Mouse (Mus musculus): ENCODE data around the gene Taf6. TPM values are rescaled to one million over a fixed set of nuclear protein-coding genes. Genes with fewer than 3 reads are reported as not detected.
A peak's percentile ranks its signal among the peaks of the same experiment; 100 is the strongest.

Taf6 gene
- polyA plus RNA-seq, 1 experiment, result 51.6 TPM

GRCm38 (mm10) chr5:138155443-138155976 lies 31.7 kb downstream of the Taf6 start, which contains the start of gene Zfp113:
Gene Zfp113, minus strand, starts transcription at chr5:138155744.
- TF ChIP-seq EP300 (IDR thresholded peaks at IDR 0.05; ENCODE audit: insufficient read depth, low read depth, low read length) (peak; percentile 40; the same call in 1 of the 2 replicates), POLR2A (IDR thresholded peaks at IDR 0.05; ENCODE audit: insufficient read depth, low read length) (peak; percentile 34), CTCF (IDR thresholded peaks at IDR 0.05; ENCODE audit: low read depth, low read length) (peak; percentile 97)
- H3K9me3 ChIP-seq (replicated peaks; ENCODE audit: control insufficient read depth, insufficient read depth, low read length, poor library complexity, severe bottlenecking), result no peaks in the 10 kb centered on the region
- H3K27me3 ChIP-seq (ENCODE audit: control insufficient read depth, insufficient read depth, low read length, poor library complexity, severe bottlenecking), result no peaks in the 10 kb centered on the region
- no peaks in the 10 kb centered on the region for H3K4me1 ChIP-seq (ENCODE audit: control insufficient read depth, insufficient read depth, low read length)
- H3K4me3 ChIP-seq (ENCODE audit: low read depth, low read length), result peak within 1 kb of the TSS; percentile 85
- H3K36me3 ChIP-seq (ENCODE audit: control insufficient read depth, insufficient read depth, low read length, poor library complexity, severe bottlenecking), result no peaks in the 10 kb centered on the region; the same call in 1 of the 2 replicates
- H3K27ac ChIP-seq (ENCODE audit: insufficient read depth, low read length), result no peak within 1 kb of the TSS
- peak within 1 kb of the TSS; percentile 35 for H3K9ac ChIP-seq (ENCODE audit: low read depth, poor library complexity, severe bottlenecking)

- H3K27ac ChIP-seq (ENCODE audit: insufficient read depth, low read length), result no peak overlapping the region
- TF ChIP-seq EP300 (IDR thresholded peaks at IDR 0.05; ENCODE audit: insufficient read depth, low read depth, low read length), result no peak
- TF ChIP-seq CTCF (IDR thresholded peaks at IDR 0.05; ENCODE audit: low read depth, low read length), result no peak
- no peak for TF ChIP-seq POLR2A (IDR thresholded peaks at IDR 0.05; ENCODE audit: insufficient read depth, low read length)
- H3K27me3 ChIP-seq (ENCODE audit: control insufficient read depth, insufficient read depth, low read length, poor library complexity, severe bottlenecking), result no peaks in the 10 kb centered on the region
- no peaks in the 10 kb centered on the region for H3K9me3 ChIP-seq (replicated peaks; ENCODE audit: control insufficient read depth, insufficient read depth, low read length, poor library complexity, severe bottlenecking)
- no peaks in the 10 kb centered on the region for H3K4me1 ChIP-seq (ENCODE audit: control insufficient read depth, insufficient read depth, low read length)
- H3K36me3 ChIP-seq (ENCODE audit: control insufficient read depth, insufficient read depth, low read length, poor library complexity, severe bottlenecking), result no peaks in the 10 kb centered on the region; the same call in 1 of the 2 replicates
- no peak overlapping the region for H3K9ac ChIP-seq (ENCODE audit: low read depth, poor library complexity, severe bottlenecking)
- no peak overlapping the region for H3K4me3 ChIP-seq (ENCODE audit: low read depth, low read length)
Measured at GRCm38 (mm10) chr5:138154390-138154789, 32.9 kb downstream of the Taf6 start.

GRCm38 (mm10) chr5:138138585-138138984 lies 48.7 kb downstream of the Taf6 start:
- H3K4me1 ChIP-seq (ENCODE audit: control insufficient read depth, insufficient read depth, low read length), result no peaks in the 10 kb centered on the region
- no peaks in the 10 kb centered on the region for H3K9me3 ChIP-seq (replicated peaks; ENCODE audit: control insufficient read depth, insufficient read depth, low read length, poor library complexity, severe bottlenecking)
- H3K4me3 ChIP-seq (ENCODE audit: low read depth, low read length), result no peak overlapping the region
- H3K36me3 ChIP-seq (ENCODE audit: control insufficient read depth, insufficient read depth, low read length, poor library complexity, severe bottlenecking), result peaks cover 6% of the 10 kb centered on the region
- no peak for TF ChIP-seq CTCF (IDR thresholded peaks at IDR 0.05; ENCODE audit: low read depth, low read length)
- TF ChIP-seq EP300 (IDR thresholded peaks at IDR 0.05; ENCODE audit: insufficient read depth, low read depth, low read length), result no peak
- TF ChIP-seq POLR2A (IDR thresholded peaks at IDR 0.05; ENCODE audit: insufficient read depth, low read length), result no peak
- H3K27me3 ChIP-seq (ENCODE audit: control insufficient read depth, insufficient read depth, low read length, poor library complexity, severe bottlenecking), result no peaks in the 10 kb centered on the region; the same call in 1 of the 2 replicates
- no peak overlapping the region for H3K9ac ChIP-seq (ENCODE audit: low read depth, poor library complexity, severe bottlenecking)
- no peak overlapping the region for H3K27ac ChIP-seq (ENCODE audit: insufficient read depth, low read length)

GRCm38 (mm10) chr5:138137935-138138549 lies 49.2 kb downstream of the Taf6 start:
- H3K9me3 ChIP-seq (replicated peaks; ENCODE audit: control insufficient read depth, insufficient read depth, low read length, poor library complexity, severe bottlenecking), result no peaks in the 10 kb centered on the region
- H3K4me1 ChIP-seq (ENCODE audit: control insufficient read depth, insufficient read depth, low read length), result no peaks in the 10 kb centered on the region
- no peak overlapping the region for H3K9ac ChIP-seq (ENCODE audit: low read depth, poor library complexity, severe bottlenecking)
- H3K36me3 ChIP-seq (ENCODE audit: control insufficient read depth, insufficient read depth, low read length, poor library complexity, severe bottlenecking), result peaks cover 8% of the 10 kb centered on the region
- no peaks in the 10 kb centered on the region; the same call in 1 of the 2 replicates for H3K27me3 ChIP-seq (ENCODE audit: control insufficient read depth, insufficient read depth, low read length, poor library complexity, severe bottlenecking)
- H3K4me3 ChIP-seq (ENCODE audit: low read depth, low read length), result no peak overlapping the region
- TF ChIP-seq POLR2A (IDR thresholded peaks at IDR 0.05; ENCODE audit: insufficient read depth, low read length) (no peak), CTCF (IDR thresholded peaks at IDR 0.05; ENCODE audit: low read depth, low read length) (peak; percentile 28), EP300 (IDR thresholded peaks at IDR 0.05; ENCODE audit: insufficient read depth, low read depth, low read length) (no peak)
- H3K27ac ChIP-seq (ENCODE audit: insufficient read depth, low read length), result no peak overlapping the region

- H3K9me3 ChIP-seq (replicated peaks; ENCODE audit: control insufficient read depth, insufficient read depth, low read length, poor library complexity, severe bottlenecking), result no peaks in the 10 kb centered on the region
- H3K27ac ChIP-seq (ENCODE audit: insufficient read depth, low read length), result no peak overlapping the region
- peaks cover 14% of the 10 kb centered on the region for H3K36me3 ChIP-seq (ENCODE audit: control insufficient read depth, insufficient read depth, low read length, poor library complexity, severe bottlenecking)
- no peaks in the 10 kb centered on the region; the same call in 1 of the 2 replicates for H3K27me3 ChIP-seq (ENCODE audit: control insufficient read depth, insufficient read depth, low read length, poor library complexity, severe bottlenecking)
- H3K4me3 ChIP-seq (ENCODE audit: low read depth, low read length), result no peak overlapping the region
- TF ChIP-seq EP300 (IDR thresholded peaks at IDR 0.05; ENCODE audit: insufficient read depth, low read depth, low read length), result no peak
- no peak for TF ChIP-seq CTCF (IDR thresholded peaks at IDR 0.05; ENCODE audit: low read depth, low read length)
- TF ChIP-seq POLR2A (IDR thresholded peaks at IDR 0.05; ENCODE audit: insufficient read depth, low read length), result no peak
- no peaks in the 10 kb centered on the region for H3K4me1 ChIP-seq (ENCODE audit: control insufficient read depth, insufficient read depth, low read length)
- H3K9ac ChIP-seq (ENCODE audit: low read depth, poor library complexity, severe bottlenecking), result no peak overlapping the region
Measured at GRCm38 (mm10) chr5:138137257-138137656, 50.0 kb downstream of the Taf6 start.

- no peaks in the 10 kb centered on the region for H3K4me1 ChIP-seq (ENCODE audit: control insufficient read depth, insufficient read depth, low read length)
- H3K27ac ChIP-seq (ENCODE audit: insufficient read depth, low read length), result no peak overlapping the region
- H3K36me3 ChIP-seq (ENCODE audit: control insufficient read depth, insufficient read depth, low read length, poor library complexity, severe bottlenecking), result peaks cover 39% of the 10 kb centered on the region
- no peak overlapping the region for H3K9ac ChIP-seq (ENCODE audit: low read depth, poor library complexity, severe bottlenecking)
- no peaks in the 10 kb centered on the region for H3K9me3 ChIP-seq (replicated peaks; ENCODE audit: control insufficient read depth, insufficient read depth, low read length, poor library complexity, severe bottlenecking)
- H3K27me3 ChIP-seq (ENCODE audit: control insufficient read depth, insufficient read depth, low read length, poor library complexity, severe bottlenecking), result no peaks in the 10 kb centered on the region
- H3K4me3 ChIP-seq (ENCODE audit: low read depth, low read length), result no peak overlapping the region
- TF ChIP-seq CTCF (IDR thresholded peaks at IDR 0.05; ENCODE audit: low read depth, low read length) (no peak), POLR2A (IDR thresholded peaks at IDR 0.05; ENCODE audit: insufficient read depth, low read length) (no peak), EP300 (IDR thresholded peaks at IDR 0.05; ENCODE audit: insufficient read depth, low read depth, low read length) (no peak)
Measured at GRCm38 (mm10) chr5:138132425-138133064, 54.7 kb downstream of the Taf6 start.

Other genes with a start within 250 kb of the Taf6 start
- not detected in 2 replicates for gene Gjc3, start 224.4 kb downstream of the Taf6 start, polyA plus RNA-seq (2011; ENCODE audit: insufficient read depth, insufficient read length, low read depth, missing spikeins)
- gene Azgp1, start 205.9 kb downstream of the Taf6 start, polyA plus RNA-seq (2011; ENCODE audit: insufficient read depth, insufficient read length, low read depth, missing spikeins), result not detected in 2 replicates
- not detected in 2 replicates for gene Smok3a, start 166.2 kb downstream of the Taf6 start, polyA plus RNA-seq (2011; ENCODE audit: insufficient read depth, insufficient read length, low read depth, missing spikeins)
- not detected in 2 replicates for gene Smok3b, start 166.0 kb downstream of the Taf6 start, polyA plus RNA-seq (2011; ENCODE audit: insufficient read depth, insufficient read length, low read depth, missing spikeins)
- gene Smok3c, start 134.3 kb downstream of the Taf6 start, polyA plus RNA-seq (2011; ENCODE audit: insufficient read depth, insufficient read length, low read depth, missing spikeins), result not detected in 2 replicates
- 15.1 and 15.3 TPM in 2 replicates for gene Zkscan1, start 102.4 kb downstream of the Taf6 start, polyA plus RNA-seq (2011; ENCODE audit: insufficient read depth, insufficient read length, low read depth, missing spikeins)
- gene Zscan21, start 70.5 kb downstream of the Taf6 start, polyA plus RNA-seq (2011; ENCODE audit: insufficient read depth, insufficient read length, low read depth, missing spikeins), result 27.3 and 29.2 TPM in 2 replicates
- gene Zfp113, start 31.7 kb downstream of the Taf6 start, polyA plus RNA-seq (2011; ENCODE audit: insufficient read depth, insufficient read length, low read depth, missing spikeins), result 10.0 and 12.4 TPM in 2 replicates
- gene Cops6, start 26.4 kb downstream of the Taf6 start, polyA plus RNA-seq (2011; ENCODE audit: insufficient read depth, insufficient read length, low read depth, missing spikeins), result 121 and 122 TPM in 2 replicates
- gene Ap4m1, start 15.4 kb downstream of the Taf6 start, polyA plus RNA-seq (2011; ENCODE audit: insufficient read depth, insufficient read length, low read depth, missing spikeins), result 11.4 and 14.7 TPM in 2 replicates
- gene Mcm7, start 15.0 kb downstream of the Taf6 start, polyA plus RNA-seq (2011; ENCODE audit: insufficient read depth, insufficient read length, low read depth, missing spikeins), result 298 and 304 TPM in 2 replicates
- 22.7 and 24.3 TPM in 2 replicates for gene Cnpy4, start within 50 bp of the Taf6 start, polyA plus RNA-seq (2011; ENCODE audit: insufficient read depth, insufficient read length, low read depth, missing spikeins)
- gene Mblac1, start 6.9 kb upstream of the Taf6 start, polyA plus RNA-seq (2011; ENCODE audit: insufficient read depth, insufficient read length, low read depth, missing spikeins), result 0.68 and 1.4 TPM in 2 replicates
- not detected in 2 replicates for gene Nxpe5, start 38.4 kb upstream of the Taf6 start, polyA plus RNA-seq (2011; ENCODE audit: insufficient read depth, insufficient read length, low read depth, missing spikeins)
- gene Lamtor4, start 68.0 kb upstream of the Taf6 start, polyA plus RNA-seq (2011; ENCODE audit: insufficient read depth, insufficient read length, low read depth, missing spikeins), result 21.1 and 24.3 TPM in 2 replicates
- gene BC037034, start 76.6 kb upstream of the Taf6 start, polyA plus RNA-seq (2011; ENCODE audit: insufficient read depth, insufficient read length, low read depth, missing spikeins), result 14.7 and 16.6 TPM in 2 replicates
- 0.30 and 0.84 TPM in 2 replicates for gene Gal3st4, start 85.4 kb upstream of the Taf6 start, polyA plus RNA-seq (2011; ENCODE audit: insufficient read depth, insufficient read length, low read depth, missing spikeins)
- not detected in 2 replicates for gene Gm43720, start 92.5 kb upstream of the Taf6 start, polyA plus RNA-seq (2011; ENCODE audit: insufficient read depth, insufficient read length, low read depth, missing spikeins)
- gene Gpc2, start 92.6 kb upstream of the Taf6 start, polyA plus RNA-seq (2011; ENCODE audit: insufficient read depth, insufficient read length, low read depth, missing spikeins), result 14.6 and 15.4 TPM in 2 replicates
- 16.5 and 24.6 TPM in 2 replicates for gene Stag3, start 92.8 kb upstream of the Taf6 start, polyA plus RNA-seq (2011; ENCODE audit: insufficient read depth, insufficient read length, low read depth, missing spikeins)
- not detected in 2 replicates for gene Pvrig, start 154.5 kb upstream of the Taf6 start, polyA plus RNA-seq (2011; ENCODE audit: insufficient read depth, insufficient read length, low read depth, missing spikeins)